Mouse (Mus musculus): ENCODE measurements at regions not wholly inside any gene's neighbourhood (a gene's known extent, or its start where the extent isn't known, plus 50 kb on each side); places are given as distances from the start of the nearest gene placed in this dataset.
"Not testable (repeated sequence)": the region's sequence is repeated elsewhere in the genome, so short reads cannot be mapped to it uniquely, and the experiment has no call there.

- no peak for DNase-seq
Observed at GRCm38 (mm10) chr17:4457491-4457890, 536.6 kb upstream of the Arid1b start.

- no peak for DNase-seq
Observed at GRCm38 (mm10) chr17:4461541-4461940, 532.6 kb upstream of the Arid1b start.

- no peak for DNase-seq
Observed at GRCm38 (mm10) chr17:4464286-4464880, 529.7 kb upstream of the Arid1b start.

GRCm38 (mm10) chr17:4465741-4466140 lies 528.4 kb upstream of the Arid1b start:
- no peak for DNase-seq

- DNase-seq = no peak
Observed at GRCm38 (mm10) chr17:4472412-4472811, 521.7 kb upstream of the Arid1b start.

- no peak for DNase-seq
Observed at GRCm38 (mm10) chr17:4474350-4474749, 519.8 kb upstream of the Arid1b start.

- DNase-seq = no peak
Observed at GRCm38 (mm10) chr17:4475665-4476064, 518.5 kb upstream of the Arid1b start.

- no peak for DNase-seq
Observed at GRCm38 (mm10) chr17:4494392-4494791, 499.7 kb upstream of the Arid1b start.

GRCm38 (mm10) chr17:4500504-4500903 lies 493.6 kb upstream of the Arid1b start:
- DNase-seq = no peak

GRCm38 (mm10) chr17:4501029-4501428 lies 493.1 kb upstream of the Arid1b start:
- DNase-seq = no peak

GRCm38 (mm10) chr17:4504951-4505350 lies 489.2 kb upstream of the Arid1b start:
- no peak for DNase-seq

GRCm38 (mm10) chr17:4509506-4509905 lies 484.6 kb upstream of the Arid1b start:
- no peak for DNase-seq

GRCm38 (mm10) chr17:4516141-4516540 lies 478.0 kb upstream of the Arid1b start:
- no peak for DNase-seq

- no peak for DNase-seq
Observed at GRCm38 (mm10) chr17:4516846-4517245, 477.3 kb upstream of the Arid1b start.

GRCm38 (mm10) chr17:4521031-4521430 lies 473.1 kb upstream of the Arid1b start:
- DNase-seq = no peak

GRCm38 (mm10) chr17:4526466-4526865 lies 467.7 kb upstream of the Arid1b start:
- DNase-seq = no peak

GRCm38 (mm10) chr17:4532126-4532525 lies 462.0 kb upstream of the Arid1b start:
- no peak for DNase-seq

GRCm38 (mm10) chr17:4540435-4540834 lies 453.7 kb upstream of the Arid1b start:
- DNase-seq = no peak

GRCm38 (mm10) chr17:4541020-4541743 lies 452.9 kb upstream of the Arid1b start:
- no peak for DNase-seq

GRCm38 (mm10) chr17:4546579-4546978 lies 447.6 kb upstream of the Arid1b start:
- no peak for DNase-seq

GRCm38 (mm10) chr17:4553026-4553425 lies 441.1 kb upstream of the Arid1b start:
- not testable (repeated sequence) for DNase-seq

GRCm38 (mm10) chr17:4563641-4564040 lies 430.5 kb upstream of the Arid1b start:
- DNase-seq = no peak

GRCm38 (mm10) chr17:4576883-4577282 lies 417.2 kb upstream of the Arid1b start:
- DNase-seq = no peak

- DNase-seq = no peak
Observed at GRCm38 (mm10) chr17:4581851-4582250, 412.3 kb upstream of the Arid1b start.

GRCm38 (mm10) chr17:4610481-4610880 lies 383.7 kb upstream of the Arid1b start:
- no peak for DNase-seq

Data from spleen, adult 18-20 months (tissue).